Mouse (Mus musculus) leukemia stem cell, adult 10-12 weeks (primary cell): Measurements from ENCODE around the gene Ap4e1. TPM values are rescaled to one million over a fixed set of nuclear protein-coding genes. Genes with fewer than 3 reads are reported as not detected.

ENCODE experiments used
- polyA plus RNA-seq: library from polyadenylated mRNA; stranded (reverse); fragments of >175 nt; gene quantifications from 2 replicates; pipeline ENCODE4 v1.2.3, GENCODE M21; 2012; ENCODE audit warnings: low replicate concordance

Gene Ap4e1
- 5.6 and 7.6 TPM in 2 replicates for polyA plus RNA-seq

DNA sequence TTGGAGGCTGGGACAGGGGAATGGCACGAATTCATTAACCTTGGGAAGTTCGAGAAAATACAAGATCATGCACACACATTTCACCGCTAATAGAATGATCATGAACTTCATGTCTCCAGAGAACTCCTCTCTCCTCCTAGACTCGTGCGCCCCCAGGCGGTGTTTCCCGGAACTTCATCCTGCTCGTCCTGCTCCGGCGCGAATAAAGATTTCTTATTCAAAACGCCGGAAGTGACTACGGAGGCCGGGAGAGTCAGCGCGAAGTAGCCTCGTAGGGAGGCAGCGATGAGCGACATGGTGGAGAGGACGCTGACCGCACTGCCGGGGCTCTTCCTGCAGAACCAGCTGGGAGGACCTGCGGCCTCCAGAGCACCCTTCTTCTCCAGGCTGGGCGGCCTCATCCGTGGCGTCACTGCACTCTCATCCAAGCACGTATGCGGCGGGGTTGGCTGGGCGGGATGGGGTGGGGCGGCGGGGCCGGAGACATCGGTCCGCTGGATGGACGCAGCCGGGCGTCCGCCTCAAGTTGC, at the start of gene Ap4e1:
Gene Ap4e1, plus strand, starts transcription at position 249 of the 530 bp plus-strand sequence.

DNA sequence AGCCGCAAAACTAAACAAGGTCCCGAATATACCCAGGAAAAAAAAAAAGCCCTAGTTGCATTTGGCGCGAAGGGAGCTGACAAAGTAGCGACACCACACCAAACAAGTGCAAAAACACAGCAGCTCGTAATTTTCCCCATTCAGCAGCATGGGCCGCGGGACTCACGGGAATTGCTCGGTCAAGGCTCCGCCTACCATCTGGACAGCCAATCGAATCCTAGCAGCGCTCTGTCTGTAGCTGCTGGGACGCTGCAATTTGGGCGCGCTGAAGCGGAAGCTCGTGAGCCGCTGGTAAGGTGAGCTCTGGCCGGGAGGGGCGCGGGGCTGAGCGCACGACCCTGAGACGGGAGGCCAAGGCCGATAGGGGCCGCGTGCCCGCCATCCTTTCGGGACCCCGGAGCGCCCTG, 61.9 kb downstream of the Ap4e1 start, which contains the start of gene Blvra:
Gene Blvra, plus strand, starts transcription at position 231 of the 407 bp plus-strand sequence.

Other genes with a start within 250 kb of the Ap4e1 start
- gene Usp50, start 225.2 kb upstream of the Ap4e1 start, polyA plus RNA-seq: 0.14 TPM in 1 of 2 replicates, not detected in the other
- 3.6 and 7.7 TPM in 2 replicates for gene Trpm7, start 132.5 kb upstream of the Ap4e1 start, polyA plus RNA-seq
- 1.2 and 8.5 TPM in 2 replicates for gene Sppl2a, start 75.5 kb upstream of the Ap4e1 start, polyA plus RNA-seq
- gene Blvra, start 61.9 kb downstream of the Ap4e1 start, polyA plus RNA-seq: 0.78 and 4.8 TPM in 2 replicates
- gene Ncaph, start 125.2 kb downstream of the Ap4e1 start, polyA plus RNA-seq: 11.2 and 15.0 TPM in 2 replicates
- gene Itpripl1, start 134.7 kb downstream of the Ap4e1 start, polyA plus RNA-seq: 4.4 and 6.6 TPM in 2 replicates
- gene 1810024B03Rik, start 199.6 kb downstream of the Ap4e1 start, polyA plus RNA-seq: 0.47 TPM in 1 of 2 replicates, not detected in the other
- 3.1 and 13.9 TPM in 2 replicates for gene Snrnp200, start 199.7 kb downstream of the Ap4e1 start, polyA plus RNA-seq
- 10.1 and 19.2 TPM in 2 replicates for gene Ciao1, start 239.1 kb downstream of the Ap4e1 start, polyA plus RNA-seq
- 40.5 and 112 TPM in 2 replicates for gene Tmem127, start 239.2 kb downstream of the Ap4e1 start, polyA plus RNA-seq